Mouse (Mus musculus): Measurements from ENCODE around the gene Fntb. TPM values are rescaled to one million over a fixed set of nuclear protein-coding genes. Genes with fewer than 3 reads are reported as not detected.

Gene Fntb
- polyA plus RNA-seq (2016; fragmentation: Nextera tagmentation; extraction: Ambion mirVana): 50.6 and 51.8 TPM in 2 replicates

- H3K27me3 ChIP-seq (ENCODE audit: insufficient read depth, poor library complexity, severe bottlenecking): no peaks in the 10 kb centered on the region
- H3K4me3 ChIP-seq: peak within 1 kb of the TSS; percentile 76
- WGBS: under 1% methylated on average over 31 of the region's 31 CpGs
- H3K4me1 ChIP-seq (replicated peaks): peaks cover 11% of the 10 kb centered on the region
- H3K27ac ChIP-seq: peak within 1 kb of the TSS; percentile 97
- peak; percentile 92 for DNase-seq (ENCODE audit: low spot score)
- H3K36me3 ChIP-seq: no peaks in the 10 kb centered on the region
- H3K9me3 ChIP-seq: no peaks in the 10 kb centered on the region
Measured at GRCm38 (mm10) chr12:76765354-76765851, at the start of gene Fntb, which contains the start of gene Churc1. Fntb (plus strand) TSS chr12:76765589. Churc1 (plus strand) TSS chr12:76765538.

GRCm38 (mm10) chr12:76718384-76718783 is 47.0 kb upstream of the Fntb start:
- DNase-seq (ENCODE audit: low spot score): no peak
- H3K27me3 ChIP-seq (ENCODE audit: insufficient read depth, poor library complexity, severe bottlenecking): peaks cover 10% of the 10 kb centered on the region
- H3K4me1 ChIP-seq (replicated peaks): no peaks in the 10 kb centered on the region
- WGBS: 82% methylated on average over 4 of the region's 4 CpGs
- no peaks in the 10 kb centered on the region for H3K9me3 ChIP-seq
- H3K27ac ChIP-seq: no peak overlapping the region
- H3K4me3 ChIP-seq: no peak overlapping the region
- no peaks in the 10 kb centered on the region for H3K36me3 ChIP-seq

- no peaks in the 10 kb centered on the region for H3K9me3 ChIP-seq
- H3K4me1 ChIP-seq (replicated peaks): no peaks in the 10 kb centered on the region
- no peak for DNase-seq (ENCODE audit: low spot score)
- H3K4me3 ChIP-seq: no peak overlapping the region
- H3K36me3 ChIP-seq: no peaks in the 10 kb centered on the region
- no peaks in the 10 kb centered on the region for H3K27me3 ChIP-seq (ENCODE audit: insufficient read depth, poor library complexity, severe bottlenecking)
- no peak overlapping the region for H3K27ac ChIP-seq
Measured at GRCm38 (mm10) chr12:76720572-76720971, 44.8 kb upstream of the Fntb start.

- H3K36me3 ChIP-seq: no peaks in the 10 kb centered on the region
- WGBS: 83% methylated on average over 3 of the region's 3 CpGs
- no peaks in the 10 kb centered on the region for H3K4me1 ChIP-seq (replicated peaks)
- no peaks in the 10 kb centered on the region for H3K27me3 ChIP-seq (ENCODE audit: insufficient read depth, poor library complexity, severe bottlenecking)
- H3K9me3 ChIP-seq: no peaks in the 10 kb centered on the region
- no peak overlapping the region for H3K27ac ChIP-seq
- DNase-seq (ENCODE audit: low spot score): no peak
- H3K4me3 ChIP-seq: no peak overlapping the region
Measured at GRCm38 (mm10) chr12:76722026-76722425, 43.4 kb upstream of the Fntb start.

- 86% methylated on average over 4 of the region's 4 CpGs for WGBS
- Histone ChIP-seq H3K27me3 (ENCODE audit: insufficient read depth, poor library complexity, severe bottlenecking) (no peaks in the 10 kb centered on the region), H3K4me3 (no peak overlapping the region), H3K4me1 (replicated peaks) (no peaks in the 10 kb centered on the region), H3K36me3 (no peaks in the 10 kb centered on the region), H3K9me3 (no peaks in the 10 kb centered on the region), H3K27ac (no peak overlapping the region)
- no peak for DNase-seq (ENCODE audit: low spot score)
Measured at GRCm38 (mm10) chr12:76727955-76728354, 37.4 kb upstream of the Fntb start.

- Histone ChIP-seq H3K27ac (no peak overlapping the region), H3K27me3 (ENCODE audit: insufficient read depth, poor library complexity, severe bottlenecking) (no peaks in the 10 kb centered on the region), H3K9me3 (0 out of 2 replicates have a peak, but pooled peaks cover 4% of the 10 kb centered on the region), H3K36me3 (no peaks in the 10 kb centered on the region), H3K4me1 (replicated peaks) (no peaks in the 10 kb centered on the region), H3K4me3 (no peak overlapping the region)
- DNase-seq (ENCODE audit: low spot score): no peak
- WGBS: 81% methylated on average over 16 of the region's 16 CpGs
Measured at GRCm38 (mm10) chr12:76750866-76751459, 14.4 kb upstream of the Fntb start.

GRCm38 (mm10) chr12:76752652-76753318 is 12.6 kb upstream of the Fntb start:
- Histone ChIP-seq H3K27ac (no peak overlapping the region), H3K27me3 (ENCODE audit: insufficient read depth, poor library complexity, severe bottlenecking) (no peaks in the 10 kb centered on the region), H3K36me3 (no peaks in the 10 kb centered on the region), H3K4me1 (replicated peaks) (no peaks in the 10 kb centered on the region), H3K4me3 (no peak overlapping the region), H3K9me3 (0 out of 2 replicates have a peak, but pooled peaks cover 4% of the 10 kb centered on the region)
- 48% methylated on average over 14 of the region's 14 CpGs for WGBS
- peak; percentile 47 for DNase-seq (ENCODE audit: low spot score)

- Histone ChIP-seq H3K27me3 (ENCODE audit: insufficient read depth, poor library complexity, severe bottlenecking) (no peaks in the 10 kb centered on the region), H3K4me1 (replicated peaks) (peaks cover 11% of the 10 kb centered on the region), H3K4me3 (peak overlapping the region; percentile 76), H3K9me3 (no peaks in the 10 kb centered on the region), H3K27ac (peak overlapping the region; percentile 97), H3K36me3 (no peaks in the 10 kb centered on the region)
- DNase-seq (ENCODE audit: low spot score): peak; percentile 26
- WGBS: 34% methylated on average over 20 of the region's 20 CpGs
Measured at GRCm38 (mm10) chr12:76765901-76766630, 677 bp downstream of the Fntb start.

- Histone ChIP-seq H3K27me3 (ENCODE audit: insufficient read depth, poor library complexity, severe bottlenecking) (no peaks in the 10 kb centered on the region), H3K9me3 (no peaks in the 10 kb centered on the region), H3K4me3 (no peak overlapping the region), H3K4me1 (replicated peaks) (peaks cover 12% of the 10 kb centered on the region), H3K27ac (no peak overlapping the region), H3K36me3 (no peaks in the 10 kb centered on the region)
- 87% methylated on average over 5 of the region's 5 CpGs for WGBS
- DNase-seq (ENCODE audit: low spot score): no peak
Measured at GRCm38 (mm10) chr12:76770841-76771500, 5.6 kb downstream of the Fntb start.

GRCm38 (mm10) chr12:76771540-76771939 is 6.2 kb downstream of the Fntb start:
- H3K27me3 ChIP-seq (ENCODE audit: insufficient read depth, poor library complexity, severe bottlenecking): no peaks in the 10 kb centered on the region
- no peaks in the 10 kb centered on the region for H3K9me3 ChIP-seq
- H3K36me3 ChIP-seq: no peaks in the 10 kb centered on the region
- DNase-seq (ENCODE audit: low spot score): no peak
- H3K4me3 ChIP-seq: no peak overlapping the region
- peaks cover 6% of the 10 kb centered on the region for H3K4me1 ChIP-seq (replicated peaks)
- 89% methylated on average over 5 of the region's 5 CpGs for WGBS
- H3K27ac ChIP-seq: no peak overlapping the region

GRCm38 (mm10) chr12:76774652-76775051 is 9.3 kb downstream of the Fntb start:
- Histone ChIP-seq H3K4me1 (replicated peaks) (peaks cover 5% of the 10 kb centered on the region; the same call in 1 of the 2 replicates), H3K4me3 (no peak overlapping the region), H3K27me3 (ENCODE audit: insufficient read depth, poor library complexity, severe bottlenecking) (no peaks in the 10 kb centered on the region), H3K36me3 (peaks cover 5% of the 10 kb centered on the region; the same call in 1 of the 2 replicates), H3K27ac (no peak overlapping the region), H3K9me3 (no peaks in the 10 kb centered on the region)
- 85% methylated on average over 3 of the region's 3 CpGs for WGBS
- no peak for DNase-seq (ENCODE audit: low spot score)

- no peak for DNase-seq (ENCODE audit: low spot score)
- H3K36me3 ChIP-seq: peaks cover 5% of the 10 kb centered on the region; the same call in 1 of the 2 replicates
- WGBS: 60% methylated on average over 4 of the region's 4 CpGs
- peaks cover 5% of the 10 kb centered on the region; the same call in 1 of the 2 replicates for H3K4me1 ChIP-seq (replicated peaks)
- no peaks in the 10 kb centered on the region for H3K9me3 ChIP-seq
- H3K27me3 ChIP-seq (ENCODE audit: insufficient read depth, poor library complexity, severe bottlenecking): no peaks in the 10 kb centered on the region
- no peak overlapping the region for H3K27ac ChIP-seq
- no peak overlapping the region for H3K4me3 ChIP-seq
Measured at GRCm38 (mm10) chr12:76775132-76775531, 9.7 kb downstream of the Fntb start.
